Mouse (Mus musculus) spleen, adult 12 weeks (tissue): ENCODE data around the gene Izumo4.
A peak's percentile ranks its signal among the peaks of the same experiment; 100 is the strongest.

Experiments used
- DNase-seq: peaks from one replicate; pipeline ENCODE4 v3.0.0; 2022; ENCODE audit warnings: low spot score

Izumo4 gene

DNA sequence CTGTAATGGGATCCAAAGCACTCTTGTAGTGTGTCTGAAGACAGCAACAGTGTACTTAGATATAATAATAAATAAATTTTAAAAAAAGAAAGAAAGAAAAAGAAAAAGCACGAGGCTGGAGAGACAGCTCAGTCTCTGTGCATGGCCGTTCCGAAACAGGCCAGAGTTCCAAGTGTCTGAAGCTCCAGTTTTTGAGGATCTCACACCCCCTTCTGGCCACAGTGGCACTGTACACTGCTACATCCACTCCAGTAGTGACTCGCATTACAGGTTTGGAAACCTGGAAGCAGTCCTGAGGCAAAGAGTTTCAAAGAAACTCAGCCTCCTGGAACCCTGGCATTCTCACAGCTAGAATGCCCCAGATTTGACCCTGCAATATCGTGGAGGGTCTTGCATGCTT is 14.1 kb upstream of the Izumo4 start:
- peak; percentile 62 for DNase-seq

GRCm38 (mm10) chr10:80692249-80693165 is 9.5 kb upstream of the Izumo4 start:
- DNase-seq, result no peak

DNA sequence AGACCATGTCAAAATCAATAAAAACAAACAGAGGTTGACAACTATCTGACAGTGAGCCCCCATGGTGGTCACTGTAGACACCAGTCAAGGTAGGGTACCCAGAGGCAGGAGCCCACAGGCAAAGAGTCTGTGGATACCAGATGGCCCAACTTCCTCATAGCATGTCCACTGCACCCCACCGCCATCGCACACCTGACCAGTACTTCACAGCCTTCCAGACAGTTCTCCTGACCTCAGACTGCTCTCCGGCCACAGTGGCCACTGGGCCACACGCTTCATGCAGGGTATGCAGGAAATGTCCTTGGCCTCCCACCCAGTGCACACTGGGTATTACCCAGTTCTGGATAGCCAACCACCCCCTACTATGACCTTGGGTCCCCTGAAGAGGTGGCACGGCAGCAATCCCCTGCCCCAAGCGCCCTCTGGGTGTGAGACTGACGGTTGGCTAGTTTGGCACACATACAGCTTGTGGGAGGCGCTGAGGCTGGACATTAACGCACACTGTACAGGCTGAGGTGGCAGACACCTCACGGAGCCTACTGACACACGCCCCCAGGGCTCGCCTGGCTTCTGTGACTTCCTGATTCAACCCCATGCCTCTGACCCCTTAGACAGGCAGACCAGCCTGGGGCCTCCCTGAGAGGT is 8.5 kb upstream of the Izumo4 start:
- DNase-seq, result no peak

DNA sequence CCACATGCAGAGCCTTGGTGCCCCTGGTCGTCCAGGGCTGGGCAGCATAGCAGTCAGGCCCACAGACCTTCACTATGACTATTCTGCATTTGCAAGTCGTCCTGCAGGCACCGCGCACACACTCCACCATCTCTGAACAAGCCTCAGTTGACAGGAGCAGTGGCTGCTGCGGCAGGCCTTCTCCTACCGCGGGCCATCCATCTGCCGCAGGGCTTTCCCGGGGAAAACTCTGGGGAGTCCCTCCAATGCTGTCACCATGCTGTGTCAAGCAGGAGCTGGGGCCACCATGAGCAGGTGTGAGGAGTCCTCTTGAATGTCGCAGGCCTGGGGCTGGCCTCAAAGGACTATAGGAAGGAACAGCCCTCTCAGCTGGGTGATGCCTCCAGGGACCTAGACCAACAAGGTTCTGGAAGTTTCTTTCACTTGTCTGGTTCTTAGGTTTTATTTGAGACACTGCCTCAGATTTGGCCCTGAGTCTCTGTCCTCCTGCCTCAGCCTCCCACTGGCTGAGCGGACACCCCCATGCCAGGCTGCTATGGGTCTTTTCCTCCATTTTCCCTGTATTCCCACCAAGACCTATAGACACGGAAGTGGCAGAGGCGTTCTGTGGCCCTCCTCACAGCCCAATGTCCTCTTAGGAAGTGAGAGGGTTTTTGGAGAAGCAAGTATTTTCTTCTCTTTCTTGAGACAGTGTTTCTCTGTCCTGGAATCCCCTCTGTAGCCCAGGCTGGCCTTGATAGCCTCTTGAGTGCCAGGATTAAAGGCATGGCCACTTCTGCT is 7.6 kb upstream of the Izumo4 start:
- DNase-seq, result no peak

DNA sequence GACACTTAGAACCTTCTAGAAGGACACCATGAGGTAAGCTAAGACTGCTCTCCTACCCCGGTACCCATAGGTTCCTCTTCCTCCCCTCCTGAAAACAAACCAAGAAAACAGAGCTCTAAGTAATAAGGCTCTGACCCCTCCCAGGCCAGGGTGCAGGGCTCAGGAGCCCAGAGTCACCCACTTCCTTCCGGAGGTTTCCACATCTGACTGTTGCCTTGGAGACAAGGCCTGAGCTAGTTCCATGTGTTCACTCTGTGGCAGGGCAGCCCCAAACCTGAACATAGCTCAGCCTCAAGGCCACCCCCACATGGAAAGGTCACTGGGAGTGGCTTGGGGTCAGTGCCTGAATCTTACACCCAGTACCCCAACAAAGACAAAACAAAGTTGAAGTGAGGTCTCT is 6.8 kb upstream of the Izumo4 start:
- peak; percentile 71 for DNase-seq

GRCm38 (mm10) chr10:80695801-80696501 is 6.0 kb upstream of the Izumo4 start:
- no peak for DNase-seq

DNA sequence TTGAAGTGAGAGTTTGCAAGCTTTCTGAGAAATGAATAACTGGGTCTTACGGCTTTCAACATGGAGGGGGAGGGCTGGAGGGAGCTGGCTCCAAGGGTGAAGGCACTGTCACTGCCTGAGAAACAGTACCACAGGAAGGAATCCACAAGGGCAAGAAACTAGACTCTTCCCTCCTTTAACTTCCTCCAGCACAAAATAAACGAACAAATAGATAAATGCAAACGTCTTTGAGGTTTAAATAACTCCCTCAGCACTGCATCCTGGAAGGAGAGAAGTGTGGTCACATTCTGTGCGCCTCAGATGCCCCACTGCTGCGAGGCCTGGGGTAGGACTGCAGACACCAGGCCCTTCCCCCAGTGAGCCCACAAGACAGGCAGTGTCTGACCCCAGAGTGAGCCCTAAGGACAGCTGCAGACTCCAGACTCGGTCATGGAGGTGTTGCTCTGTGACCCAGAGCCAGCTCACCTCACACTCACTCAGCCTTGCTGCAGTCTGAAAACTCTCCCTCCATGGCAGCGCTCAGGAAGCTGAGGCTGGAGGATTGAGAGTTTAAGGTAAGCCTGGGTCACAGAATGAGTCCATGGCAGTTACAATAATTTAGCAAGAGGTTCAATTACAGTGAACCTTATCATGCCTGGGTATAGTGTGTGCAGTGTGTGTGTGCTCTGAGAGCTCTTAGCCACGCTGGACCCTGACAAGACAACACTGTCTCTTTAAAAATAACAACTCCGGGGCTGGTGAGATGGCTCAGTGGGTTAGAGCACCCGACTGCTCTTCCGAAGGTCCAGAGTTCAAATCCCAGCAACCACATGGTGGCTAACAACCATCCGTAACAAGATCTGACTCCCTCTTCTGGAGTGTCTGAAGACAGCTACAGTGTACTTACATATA is 5.2 kb upstream of the Izumo4 start:
- no peak for DNase-seq

DNA sequence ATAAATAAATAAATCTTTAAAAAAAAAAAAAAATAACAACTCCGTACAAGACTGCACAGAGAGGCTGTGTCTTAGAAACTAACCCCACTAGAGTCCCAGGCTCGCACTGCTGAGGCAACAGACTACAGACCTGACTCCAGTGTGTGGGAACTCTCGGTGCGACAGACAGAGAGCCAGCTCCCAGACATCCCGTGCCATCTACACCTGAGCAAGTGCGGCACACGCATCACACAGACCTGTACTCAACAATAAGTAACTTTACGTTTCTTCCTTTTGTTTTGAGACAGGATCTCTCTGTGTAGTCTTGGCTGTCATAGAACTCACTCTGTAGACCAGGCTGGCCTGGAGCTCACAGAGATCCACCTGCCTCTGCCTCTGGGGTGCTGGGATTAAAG is 4.6 kb upstream of the Izumo4 start:
- no peak for DNase-seq

- DNase-seq, result peak; percentile 55
Measured at GRCm38 (mm10) chr10:80697812-80698211, 4.2 kb upstream of the Izumo4 start.

- DNase-seq, result no peak
Measured at GRCm38 (mm10) chr10:80698605-80699004, 3.4 kb upstream of the Izumo4 start.

DNA sequence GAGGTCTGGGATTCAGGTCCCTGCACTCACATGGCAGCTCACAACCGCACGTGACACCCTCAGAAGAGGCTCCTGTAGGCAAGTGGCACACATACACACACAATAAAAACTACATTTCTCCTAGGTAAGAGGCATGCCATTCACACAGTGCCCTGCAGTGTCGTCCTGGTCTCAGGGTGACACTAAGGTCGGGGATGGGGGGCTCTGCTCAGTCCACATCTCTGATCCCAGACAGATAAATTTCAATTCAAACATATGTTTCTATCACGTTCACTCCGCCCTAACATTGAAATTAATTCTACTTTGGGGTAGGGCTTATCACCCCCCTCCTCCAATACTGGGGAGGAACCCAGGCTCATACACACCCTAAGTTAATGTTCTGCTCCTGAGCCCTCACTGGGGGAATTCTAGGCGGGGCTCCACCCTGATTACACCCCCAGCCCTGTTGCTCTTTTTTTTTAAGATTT is 1.9 kb upstream of the Izumo4 start:
- no peak for DNase-seq

DNA sequence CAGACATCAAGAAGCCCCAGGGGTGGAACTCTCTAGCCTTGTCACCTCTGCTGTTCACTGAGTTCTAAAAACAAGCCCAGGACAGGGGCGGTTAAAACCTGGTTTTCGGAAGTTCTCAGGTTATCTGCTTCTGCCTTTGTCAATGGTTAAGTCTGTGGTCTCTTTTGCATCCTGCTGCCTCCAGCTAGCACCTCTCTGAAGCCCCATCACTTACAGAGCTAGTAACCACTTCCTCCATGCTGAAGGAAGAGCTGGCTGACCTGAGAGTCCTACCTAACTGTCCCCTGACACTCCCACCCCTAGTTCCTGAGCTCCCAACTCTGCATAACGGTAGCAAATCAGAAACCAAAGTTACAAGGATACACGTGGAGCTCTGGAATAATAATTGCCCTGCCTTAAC is 1.3 kb upstream of the Izumo4 start:
- DNase-seq, result no peak

DNA sequence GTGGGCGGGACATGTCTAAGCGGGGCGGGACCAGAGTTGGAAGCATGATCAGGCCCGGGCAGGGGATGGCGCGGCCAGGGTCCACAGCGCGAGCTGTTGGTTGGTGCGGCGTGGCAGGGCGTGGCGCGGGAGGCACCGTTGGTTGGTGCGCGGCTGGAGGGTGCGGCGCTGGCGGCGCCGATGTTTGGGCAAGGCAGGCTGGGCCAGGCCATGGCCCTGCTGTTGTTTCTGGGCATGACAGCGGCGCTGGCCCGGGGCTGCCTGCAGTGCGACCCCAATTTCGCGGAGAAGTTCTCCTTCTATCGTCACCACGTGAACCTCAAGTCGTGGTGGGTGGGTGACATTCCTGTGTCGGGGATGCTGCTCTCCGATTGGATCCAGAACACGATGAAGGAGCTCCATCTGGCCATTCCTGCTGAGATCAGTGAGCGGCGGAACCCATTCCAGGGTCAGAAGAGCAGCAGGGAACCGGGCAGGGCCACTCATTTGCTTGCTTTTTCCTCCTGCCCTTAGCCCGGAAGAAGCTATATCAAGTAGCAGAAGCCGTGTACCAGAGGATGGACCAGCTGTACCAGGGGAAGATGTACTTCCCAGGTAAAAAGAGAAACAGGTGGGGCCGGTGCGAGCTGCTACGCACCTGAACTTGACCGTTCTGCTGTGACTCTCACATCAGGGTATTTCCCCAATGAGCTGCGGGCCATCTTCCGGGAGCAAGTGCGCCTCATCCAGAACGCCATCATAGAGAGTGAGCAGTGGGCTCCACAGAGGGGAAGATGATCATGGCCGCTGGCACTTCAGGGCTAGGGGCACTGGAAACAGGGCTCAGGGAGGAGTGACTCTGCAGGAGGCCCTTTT is 779 bp downstream of the Izumo4 start:
- peak; percentile 93 for DNase-seq

DNA sequence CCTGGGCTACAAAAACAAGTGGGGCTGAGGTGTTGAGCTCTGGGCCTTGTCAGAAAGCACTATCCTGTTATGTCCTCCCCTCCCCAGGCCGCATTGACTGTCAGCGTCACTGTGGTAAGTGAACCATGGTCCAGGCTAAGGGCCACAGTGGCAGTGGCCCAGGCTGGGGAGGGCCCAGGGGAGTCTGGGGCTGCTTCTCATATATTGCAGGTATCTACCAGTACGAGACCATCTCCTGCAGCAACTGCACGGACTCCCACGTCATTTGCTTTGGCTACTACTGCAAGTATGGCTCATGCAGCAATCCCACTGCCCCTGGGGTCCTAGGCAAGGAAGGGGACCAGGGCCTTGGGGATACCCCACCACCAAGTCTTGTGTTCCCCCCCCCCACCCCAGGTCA is 1.7 kb downstream of the Izumo4 start:
- no peak for DNase-seq

DNA sequence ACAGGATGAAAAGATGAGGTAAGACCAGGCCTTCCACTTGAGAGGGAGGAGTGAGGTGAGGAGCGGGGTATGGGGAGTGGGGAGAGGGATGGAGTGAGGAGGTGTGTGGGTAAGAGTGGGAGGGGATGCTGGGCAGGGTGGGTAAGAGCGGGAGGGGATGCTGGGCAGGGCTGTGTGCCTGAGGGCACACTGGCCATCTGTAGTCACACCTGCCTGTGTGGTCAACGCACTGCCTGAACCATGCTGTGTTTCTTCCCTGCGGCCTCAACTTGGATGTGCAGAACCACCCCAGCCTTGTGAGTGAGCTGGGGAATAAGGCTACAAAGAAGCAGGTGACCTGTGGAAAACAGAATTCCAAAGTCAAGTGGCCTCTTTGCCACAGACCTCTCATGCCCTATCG is 2.4 kb downstream of the Izumo4 start:
- no peak for DNase-seq

DNA sequence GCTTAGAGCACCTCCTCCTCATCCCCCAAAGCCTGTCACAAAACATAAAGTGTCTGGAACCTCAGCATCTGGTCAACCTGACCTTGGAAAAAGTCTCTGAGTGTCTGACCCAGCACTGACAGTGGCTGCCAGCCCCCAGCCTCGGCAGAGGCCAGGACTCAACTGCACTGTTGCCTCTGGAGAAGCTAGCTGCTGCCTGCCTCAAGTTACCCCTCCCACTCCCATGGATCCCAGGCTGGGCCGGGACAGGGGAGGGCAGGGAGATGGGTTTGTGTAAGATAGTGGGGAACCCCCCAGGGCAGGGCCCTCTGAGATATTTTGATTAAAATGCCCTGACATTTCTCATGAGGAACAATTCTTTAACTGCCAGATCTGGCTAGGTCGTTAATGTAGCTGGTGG is 3.0 kb downstream of the Izumo4 start:
- DNase-seq, result no peak

DNA sequence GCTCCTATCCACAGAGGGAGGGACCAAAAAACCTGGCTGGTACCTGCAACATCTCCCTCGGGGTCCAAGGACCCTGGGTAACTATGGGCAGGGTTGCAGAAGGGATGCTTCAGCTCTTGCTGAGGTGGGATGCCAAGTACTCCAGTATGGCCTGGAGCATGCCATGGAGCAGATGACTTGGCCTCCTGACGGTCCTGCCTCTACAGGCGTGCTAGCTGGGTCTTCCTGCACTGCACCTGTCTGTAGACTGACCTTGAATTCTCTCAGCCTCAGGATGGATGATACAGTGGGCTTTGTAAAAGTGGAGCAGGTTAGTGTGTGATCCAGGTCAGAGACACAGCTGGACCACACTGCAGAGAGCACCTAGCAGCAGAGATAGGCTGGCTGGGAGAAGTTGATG is 3.5 kb downstream of the Izumo4 start:
- DNase-seq, result no peak

GRCm38 (mm10) chr10:80710834-80711233 is 8.8 kb downstream of the Izumo4 start:
- DNase-seq, result no peak

- DNase-seq, result no peak
Measured at GRCm38 (mm10) chr10:80717281-80717680, 15.3 kb downstream of the Izumo4 start.
